9 mouse cellular contexts compared by ENCODE assay signal in the genomic region with DNA sequence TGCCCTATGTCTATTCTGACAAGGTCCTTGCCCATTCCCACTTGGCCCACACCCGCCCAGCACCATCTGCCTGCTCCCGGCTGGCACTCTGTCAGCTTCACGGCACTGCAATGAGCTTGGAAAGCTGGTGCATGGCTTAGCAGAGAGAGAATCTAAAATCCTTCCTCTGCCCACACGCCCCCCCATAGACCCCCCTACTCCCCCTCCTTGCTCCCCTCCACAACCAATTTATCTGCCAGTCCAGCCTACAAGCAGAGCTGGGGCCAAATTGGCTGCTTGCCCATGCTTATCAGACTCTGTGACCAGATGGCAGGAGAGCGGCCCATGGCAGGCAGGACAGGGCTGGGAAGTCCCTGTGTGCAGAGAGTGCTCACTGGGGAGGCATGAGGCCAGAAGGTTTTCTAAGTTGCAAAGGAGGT.
DNase-seq lines count a peak whose midpoint lies in the region; ATAC-seq and TF ChIP-seq lines count a peak whose summit lies in the region.
"Had no signal": no experiment of that assay in that cellular context is flagged by ENCODE, and none has a peak within 500 bp of the region (broad histone marks: within the 10 kb centered on the region; RNA-seq: fewer than 3 reads in every experiment).

No protein-coding gene starts in this region.

- no peaks in the 10 kb centered on the region for H3K9me3 ChIP-seq in hindbrain, embryonic 11.5 days (ENCODE audit: control insufficient read depth, low read length)
- no peaks in the 10 kb centered on the region for H3K9me3 ChIP-seq in hindbrain, embryonic 10.5 days
- no peaks in the 10 kb centered on the region for H3K9me3 ChIP-seq in kidney, postnatal 0 days (replicated peaks; ENCODE audit: low read length)
- H3K9me3 ChIP-seq in midbrain, embryonic 15.5 days: no peaks in the 10 kb centered on the region
- H3K9me3 ChIP-seq: limb, embryonic 12.5 days had no signal

- H3K4me2 ChIP-seq in hindbrain, embryonic 11.5 days (replicated peaks; ENCODE audit: low read depth, low read length): no peak overlapping the region
- no peak overlapping the region for H3K4me2 ChIP-seq in kidney, postnatal 0 days (ENCODE audit: low read length)
- no peak overlapping the region for H3K4me2 ChIP-seq in midbrain, embryonic 15.5 days
- H3K4me2 ChIP-seq: limb, embryonic 12.5 days had no signal

- no peak overlapping the region for H3K27ac ChIP-seq in hindbrain, embryonic 11.5 days (ENCODE audit: low read depth, low read length)
- H3K27ac ChIP-seq in hindbrain, embryonic 10.5 days: no peak overlapping the region
- H3K27ac ChIP-seq in kidney, postnatal 0 days: no peak overlapping the region
- peak overlapping the region; percentile 74 for H3K27ac ChIP-seq in midbrain, embryonic 15.5 days
- H3K27ac ChIP-seq: limb, embryonic 12.5 days had no signal

- 81% methylated on average over 5 of the region's 5 CpGs for WGBS in hindbrain, embryonic 11.5 days
- whole genome bisulfite sequencing in hindbrain, embryonic 10.5 days: 87% methylated on average over 5 of the region's 5 CpGs
- WGBS in kidney, postnatal 0 days: 49% methylated on average over 5 of the region's 5 CpGs
- WGBS in midbrain, embryonic 15.5 days: 22% methylated on average over 5 of the region's 5 CpGs

- no peak overlapping the region for H3K9ac ChIP-seq in hindbrain, embryonic 11.5 days (ENCODE audit: low read depth, low read length)
- H3K9ac ChIP-seq in kidney, postnatal 0 days (ENCODE audit: low read depth, low read length): no peak overlapping the region
- H3K9ac ChIP-seq in midbrain, embryonic 15.5 days: no peak overlapping the region
- H3K9ac ChIP-seq: limb, embryonic 12.5 days had no signal

- DNase-seq in hindbrain, embryonic 11.5 days (ENCODE audit: low spot score): no peak
- DNase-seq in hindbrain, embryonic 10.5 days (ENCODE audit: low spot score): no peak
- DNase-seq in cerebellum, adult 11 months: peak; percentile 88
- DNase-seq in heart, adult 18-20 months: peak; percentile 67 to 71
- peak; percentile 7 for DNase-seq in kidney, postnatal 0 days (ENCODE audit: low spot score)
- no peak for DNase-seq in embryo, embryonic 10.5 days (ENCODE audit: low spot score)

- TF ChIP-seq CTCF in kidney, postnatal 0 days (IDR thresholded peaks at IDR 0.05; ENCODE audit: low read depth): no peak

- peaks cover 2% of the 10 kb centered on the region; the same call in 1 of the 2 replicates for H3K4me1 ChIP-seq in hindbrain, embryonic 11.5 days (replicated peaks; ENCODE audit: control insufficient read depth, insufficient read depth, low read length)
- peaks cover 15% of the 10 kb centered on the region; the same call in 1 of the 2 replicates for H3K4me1 ChIP-seq in hindbrain, embryonic 10.5 days (replicated peaks)
- no peaks in the 10 kb centered on the region for H3K4me1 ChIP-seq in kidney, postnatal 0 days (replicated peaks; ENCODE audit: insufficient read depth, low read length)
- peaks cover 38% of the 10 kb centered on the region for H3K4me1 ChIP-seq in midbrain, embryonic 15.5 days

- no peaks in the 10 kb centered on the region for H3K27me3 ChIP-seq in hindbrain, embryonic 11.5 days (ENCODE audit: control insufficient read depth, insufficient read depth, low read length)
- H3K27me3 ChIP-seq in hindbrain, embryonic 10.5 days (ENCODE audit: insufficient read depth, poor library complexity, severe bottlenecking): no peaks in the 10 kb centered on the region
- no peaks in the 10 kb centered on the region for H3K27me3 ChIP-seq in kidney, postnatal 0 days (ENCODE audit: insufficient read depth, low read length)
- no peaks in the 10 kb centered on the region for H3K27me3 ChIP-seq in midbrain, embryonic 15.5 days (replicated peaks)
- H3K27me3 ChIP-seq: limb, embryonic 12.5 days had no signal

- no peaks in the 10 kb centered on the region for H3K36me3 ChIP-seq in hindbrain, embryonic 11.5 days (ENCODE audit: control insufficient read depth, insufficient read depth, low read length)
- H3K36me3 ChIP-seq in hindbrain, embryonic 10.5 days: no peaks in the 10 kb centered on the region
- H3K36me3 ChIP-seq in kidney, postnatal 0 days (ENCODE audit: insufficient read depth, low read length): no peaks in the 10 kb centered on the region
- H3K36me3 ChIP-seq in midbrain, embryonic 15.5 days (replicated peaks): no peaks in the 10 kb centered on the region
- H3K36me3 ChIP-seq: limb, embryonic 12.5 days had no signal

- H3K4me3 ChIP-seq in hindbrain, embryonic 11.5 days (ENCODE audit: low read depth, low read length): no peak overlapping the region
- no peak overlapping the region for H3K4me3 ChIP-seq in hindbrain, embryonic 10.5 days
- H3K4me3 ChIP-seq in kidney, postnatal 0 days (replicated peaks; ENCODE audit: low read depth, low read length): no peak overlapping the region
- H3K4me3 ChIP-seq in midbrain, embryonic 15.5 days: no peak overlapping the region
- H3K4me3 ChIP-seq: limb, embryonic 12.5 days had no signal

- peak; percentile 30; the same call in 1 of the 2 replicates for ATAC-seq in hindbrain, embryonic 11.5 days (ENCODE audit: low FRiP score)
- ATAC-seq in kidney, postnatal 0 days (replicated peaks; ENCODE audit: low FRiP score, low read depth): 0 out of 2 replicates have a peak, but pooled peaks have one; percentile 33
- ATAC-seq in midbrain, embryonic 15.5 days (replicated peaks): peak; percentile 84
- ATAC-seq in erythroid progenitor cell, adult 5-6 weeks (replicated peaks; ENCODE audit: low FRiP score, poor library complexity, severe bottlenecking): no peak

Comparison
In these comparisons a context has a peak if more than half of its experiments do, and no peak if none do; other contexts are left out.
1. DNase-seq: peak in cerebellum, adult 11 months (single experiment), heart, adult 18-20 months (2 of 2) and kidney, postnatal 0 days (single experiment); none in hindbrain, embryonic 11.5 days (single experiment), hindbrain, embryonic 10.5 days (single experiment) and embryo, embryonic 10.5 days (single experiment).